Mouse (Mus musculus): ENCODE data around the gene Ncor2.

DNA sequence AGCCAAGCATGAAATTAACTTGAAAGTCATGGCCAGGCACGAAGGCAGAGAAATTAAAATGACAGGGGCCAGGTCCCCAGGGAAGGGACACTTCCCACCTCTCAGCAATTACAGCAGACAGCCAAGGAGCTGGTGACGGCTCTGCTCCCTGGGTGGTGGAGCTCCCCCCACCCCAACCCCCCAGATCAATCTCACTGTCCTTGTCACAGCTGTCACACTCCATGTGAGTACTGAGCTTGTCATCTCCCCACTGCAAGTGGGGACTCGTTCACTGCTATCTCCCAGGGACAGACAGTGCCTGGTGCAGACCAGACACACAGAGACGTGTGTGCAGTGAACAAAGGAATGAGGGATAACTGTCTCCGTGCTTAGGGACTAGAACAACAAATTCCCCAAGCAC is 85.2 kb downstream of the Ncor2 start:
- no peak for TF ChIP-seq CTCF (IDR thresholded peaks at IDR 0.05; ENCODE audit: low read depth, low read length)
- TF ChIP-seq POLR2A (IDR thresholded peaks at IDR 0.05; ENCODE audit: borderline replicate concordance, low read depth, low read length) = no peak
